Mouse (Mus musculus) myocyte (in vitro differentiated cells): Measurements from ENCODE around the gene Tent5b. TPM values are rescaled to one million over a fixed set of nuclear protein-coding genes. Genes with fewer than 3 reads are reported as not detected.

Experiments used
- H3K27me3 ChIP-seq: one replicate; pipeline ENCODE4 v1.6.1; 2011; ENCODE audit not compliant: control insufficient read depth, insufficient read depth, insufficient read length
- H3K36me3 ChIP-seq: one replicate; pipeline ENCODE4 v1.6.1; 2011; ENCODE audit not compliant: control insufficient read depth, insufficient read depth
- H3K4me2 ChIP-seq: one replicate; pipeline ENCODE4 v1.6.1; 2011; ENCODE audit warnings: low read depth, control low read depth
- H3K4me3 ChIP-seq: one replicate; pipeline ENCODE4 v1.5.1; 2011; ENCODE audit warnings: mild to moderate bottlenecking, control low read depth, moderate library complexity
- H3K79me2 ChIP-seq: one replicate; pipeline ENCODE4 v1.6.1; 2011; ENCODE audit not compliant: control insufficient read depth, insufficient read depth
- H3ac ChIP-seq: one replicate; pipeline ENCODE4 v1.6.1; 2011; ENCODE audit not compliant: control insufficient read depth, insufficient read length
- CEBPB ChIP-seq: IDR thresholded peaks from 2 replicates; pipeline ENCODE4 v1.6.1; 2011; ENCODE audit warnings: mild to moderate bottlenecking, moderate library complexity; ENCODE audit not compliant: poor library complexity, insufficient read depth, severe bottlenecking
- E2F4 ChIP-seq: IDR thresholded peaks from one replicate; pipeline ENCODE4 v1.6.1; 2011; ENCODE audit warnings: mild to moderate bottlenecking, control low read depth, moderate library complexity; ENCODE audit not compliant: insufficient read depth
- MAX ChIP-seq: IDR thresholded peaks from one replicate; pipeline ENCODE4 v1.6.1; 2011; ENCODE audit warnings: low read depth, mild to moderate bottlenecking, control low read depth
- MYOD1 ChIP-seq, 3 experiments: IDR thresholded peaks; one replicate each; pipeline ENCODE4 v1.6.1; 2011; ENCODE audit warnings: control low read depth in 2 of 3, low read depth in 2 of 3, mild to moderate bottlenecking in 2 of 3, moderate library complexity in 1 of 3; ENCODE audit not compliant: insufficient read length in 2 of 3, control insufficient read depth in 1 of 3
- MYOG ChIP-seq, 3 experiments: IDR thresholded peaks; one replicate each; pipeline ENCODE4 v1.6.1; 2011; ENCODE audit warnings: control low read depth in 2 of 3, low read depth in 2 of 3, mild to moderate bottlenecking in 2 of 3; ENCODE audit not compliant: insufficient read length in 2 of 3, control insufficient read depth in 1 of 3, insufficient read depth in 1 of 3
- POLR2A ChIP-seq: IDR thresholded peaks from one replicate; pipeline ENCODE4 v1.6.1; 2011; ENCODE audit warnings: low read depth, mild to moderate bottlenecking, control low read depth, moderate library complexity; ENCODE audit not compliant: insufficient read length
- POLR2AphosphoS2 ChIP-seq: IDR thresholded peaks from one replicate; pipeline ENCODE4 v1.6.1; 2011; ENCODE audit warnings: low read depth, control low read depth; ENCODE audit not compliant: insufficient read length
- REST ChIP-seq: IDR thresholded peaks from one replicate; pipeline ENCODE4 v1.6.1; 2011; ENCODE audit warnings: mild to moderate bottlenecking, control low read depth, moderate library complexity; ENCODE audit not compliant: insufficient read depth, insufficient read length
- SRF ChIP-seq: IDR thresholded peaks from one replicate; pipeline ENCODE4 v1.6.1; 2011; ENCODE audit warnings: low read depth; ENCODE audit not compliant: control insufficient read depth, insufficient read length
- TCF12 ChIP-seq: IDR thresholded peaks from one replicate; pipeline ENCODE4 v1.6.1; 2011; ENCODE audit warnings: mild to moderate bottlenecking, control low read depth; ENCODE audit not compliant: poor library complexity, insufficient read depth, severe bottlenecking
- TCF3 ChIP-seq: IDR thresholded peaks from one replicate; pipeline ENCODE4 v1.6.1; 2011; ENCODE audit warnings: low read depth, control low read depth; ENCODE audit not compliant: insufficient read length
- USF1 ChIP-seq: IDR thresholded peaks from one replicate; pipeline ENCODE4 v1.6.1; 2011; ENCODE audit warnings: low read depth, mild to moderate bottlenecking, control low read depth, moderate library complexity
- polyA plus RNA-seq: library from polyadenylated mRNA; unstranded; fragments of >200 nt; fragmentation: generic; extraction: Trizol; gene quantifications from one replicate; pipeline ENCODE4 v1.2.1, GENCODE M21; 2012; ENCODE audit warnings: missing spikeins

Gene Tent5b
- polyA plus RNA-seq, 1 experiment, result 3.3 TPM

- no peak for TF ChIP-seq CEBPB
- TF ChIP-seq MYOD1 (IDR thresholded peaks at IDR 0.05; ENCODE audit: control insufficient read depth in 1 of 3, insufficient read length in 2 of 3, low read depth in 2 of 3), result no peak
- TF ChIP-seq TCF3, result no peak
- TF ChIP-seq POLR2A, result no peak
- TF ChIP-seq USF1, result no peak
- no peak for TF ChIP-seq REST
- TF ChIP-seq SRF, result no peak
- no peak for TF ChIP-seq MYOG (IDR thresholded peaks at IDR 0.05; ENCODE audit: control insufficient read depth in 1 of 3, insufficient read depth in 1 of 3, insufficient read length in 2 of 3, low read depth in 2 of 3)
- no peak for TF ChIP-seq TCF12
- TF ChIP-seq MAX, result no peak
- TF ChIP-seq POLR2AphosphoS2, result no peak
- TF ChIP-seq E2F4, result no peak
- Histone ChIP-seq H3K79me2 (no peaks in the 10 kb centered on the region), H3K36me3 (no peaks in the 10 kb centered on the region), H3K4me3 (peak overlapping the region; percentile 22), H3ac (no peak overlapping the region), H3K4me2 (peak overlapping the region; percentile 68), H3K27me3 (no peaks in the 10 kb centered on the region)
Observed at GRCm38 (mm10) chr4:133480185-133480537, 229 bp downstream of the Tent5b start.

GRCm38 (mm10) chr4:133480754-133481153, 822 bp downstream of the Tent5b start:
- no peak overlapping the region for H3ac ChIP-seq
- TF ChIP-seq MYOG (IDR thresholded peaks at IDR 0.05; ENCODE audit: control insufficient read depth in 1 of 3, insufficient read depth in 1 of 3, insufficient read length in 2 of 3, low read depth in 2 of 3) (no peak), USF1 (no peak), MAX (no peak), SRF (no peak), POLR2AphosphoS2 (no peak), POLR2A (no peak), TCF3 (no peak), CEBPB (no peak), TCF12 (no peak), MYOD1 (IDR thresholded peaks at IDR 0.05; ENCODE audit: control insufficient read depth in 1 of 3, insufficient read length in 2 of 3, low read depth in 2 of 3) (no peak), REST (no peak), E2F4 (no peak)
- no peaks in the 10 kb centered on the region for H3K79me2 ChIP-seq
- H3K4me3 ChIP-seq, result peak overlapping the region; percentile 22
- no peaks in the 10 kb centered on the region for H3K27me3 ChIP-seq
- no peaks in the 10 kb centered on the region for H3K36me3 ChIP-seq
- peak overlapping the region; percentile 68 for H3K4me2 ChIP-seq

GRCm38 (mm10) chr4:133481488-133481887, 1.6 kb downstream of the Tent5b start:
- no peaks in the 10 kb centered on the region for H3K36me3 ChIP-seq
- TF ChIP-seq E2F4 (no peak), TCF3 (peak; percentile 2), USF1 (no peak), TCF12 (no peak)
- H3K4me2 ChIP-seq, result peak overlapping the region; percentile 68
- no peaks in the 10 kb centered on the region for H3K79me2 ChIP-seq
- no peak overlapping the region for H3ac ChIP-seq
- H3K4me3 ChIP-seq, result peak overlapping the region; percentile 22
- H3K27me3 ChIP-seq, result no peaks in the 10 kb centered on the region

GRCm38 (mm10) chr4:133482479-133482878, 2.5 kb downstream of the Tent5b start:
- no peak overlapping the region for H3ac ChIP-seq
- no peaks in the 10 kb centered on the region for H3K79me2 ChIP-seq
- TF ChIP-seq MAX, result no peak
- TF ChIP-seq REST, result no peak
- TF ChIP-seq MYOD1 (IDR thresholded peaks at IDR 0.05; ENCODE audit: control insufficient read depth in 1 of 3, insufficient read length in 2 of 3, low read depth in 2 of 3), result no peak
- TF ChIP-seq TCF3, result no peak
- no peak for TF ChIP-seq SRF
- TF ChIP-seq CEBPB, result no peak
- no peak for TF ChIP-seq MYOG (IDR thresholded peaks at IDR 0.05; ENCODE audit: control insufficient read depth in 1 of 3, insufficient read depth in 1 of 3, insufficient read length in 2 of 3, low read depth in 2 of 3)
- no peak for TF ChIP-seq POLR2A
- no peak for TF ChIP-seq TCF12
- no peak for TF ChIP-seq E2F4
- no peak overlapping the region for H3K4me2 ChIP-seq
- H3K4me3 ChIP-seq, result no peak overlapping the region
- H3K36me3 ChIP-seq, result no peaks in the 10 kb centered on the region
- H3K27me3 ChIP-seq, result no peaks in the 10 kb centered on the region

GRCm38 (mm10) chr4:133484266-133485025, 4.5 kb downstream of the Tent5b start:
- Histone ChIP-seq H3ac (no peak overlapping the region), H3K27me3 (no peaks in the 10 kb centered on the region), H3K4me3 (no peak overlapping the region), H3K4me2 (peak overlapping the region; percentile 18), H3K36me3 (no peaks in the 10 kb centered on the region), H3K79me2 (no peaks in the 10 kb centered on the region)
- TF ChIP-seq SRF (no peak), TCF12 (no peak), MYOG (IDR thresholded peaks at IDR 0.05; ENCODE audit: control insufficient read depth in 1 of 3, insufficient read depth in 1 of 3, insufficient read length in 2 of 3, low read depth in 2 of 3) (no peak), MYOD1 (IDR thresholded peaks at IDR 0.05; ENCODE audit: control insufficient read depth in 1 of 3, insufficient read length in 2 of 3, low read depth in 2 of 3) (no peak), CEBPB (no peak), REST (no peak), USF1 (no peak), TCF3 (no peak), POLR2AphosphoS2 (no peak), MAX (no peak), POLR2A (no peak), E2F4 (no peak)
